Mouse (Mus musculus) lung, postnatal 0 days (tissue): ENCODE measurements around the gene Drp2. TPM values are rescaled to one million over a fixed set of nuclear protein-coding genes. Genes with fewer than 3 reads are reported as not detected.

Experiments used
- ATAC-seq: fragments of 200-750 bp; cut with Nextera tagmentation; 2 replicates; pipeline ENCODE4 v1.8.0; 2017; ENCODE audit warnings: moderate library complexity
- DNase-seq: peaks from one replicate; pipeline ENCODE4 v3.0.0-alpha.2; 2016; ENCODE audit warnings: low spot score
- H3K27ac ChIP-seq: fragments of 300-500 bp; sonication (generic); 2 replicates; pipeline ENCODE4 v1.5.1; 2014; ENCODE audit warnings: antibody characterized with exemption, mild to moderate bottlenecking, low read length, mixed read lengths
- H3K27me3 ChIP-seq: fragments of 300-500 bp; sonication (generic); replicated peaks from 2 replicates; pipeline ENCODE4 v1.6.1; 2014; ENCODE audit warnings: low read length, mixed read lengths; ENCODE audit not compliant: insufficient read depth
- H3K36me3 ChIP-seq: fragments of 300-500 bp; sonication (generic); 2 replicates; pipeline ENCODE4 v1.6.1; 2014; ENCODE audit warnings: low read length, mixed read lengths; ENCODE audit not compliant: insufficient read depth
- H3K4me1 ChIP-seq: fragments of 300-500 bp; sonication (generic); 2 replicates; pipeline ENCODE4 v1.6.1; 2014; ENCODE audit warnings: antibody characterized with exemption, low read depth, low read length, mixed read lengths; ENCODE audit not compliant: insufficient read depth
- H3K4me2 ChIP-seq: fragments of 300-500 bp; sonication (generic); replicated peaks from 2 replicates; pipeline ENCODE4 v1.6.1; 2014; ENCODE audit warnings: low read depth, mild to moderate bottlenecking, low read length, moderate library complexity, mixed read lengths
- H3K4me3 ChIP-seq: fragments of 300-500 bp; sonication (generic); 2 replicates; pipeline ENCODE4 v1.5.1; 2014; ENCODE audit warnings: low read depth, low read length
- H3K9ac ChIP-seq: fragments of 300-500 bp; sonication (generic); replicated peaks from 2 replicates; pipeline ENCODE4 v1.6.1; 2014; ENCODE audit warnings: low read depth, mild to moderate bottlenecking
- H3K9me3 ChIP-seq: fragments of 300-500 bp; sonication (generic); 2 replicates; pipeline ENCODE4 v1.6.1; 2016; ENCODE audit warnings: low read length, mixed read lengths
- CTCF ChIP-seq: IDR thresholded peaks from 2 replicates; pipeline ENCODE4 v1.5.1; 2016; ENCODE audit warnings: antibody characterized with exemption, mild to moderate bottlenecking
- EP300 ChIP-seq: IDR thresholded peaks from 2 replicates; pipeline ENCODE4 v1.6.1; 2016; ENCODE audit warnings: antibody characterized with exemption, mild to moderate bottlenecking, control low read depth
- WGBS: fragments of 180-500 bp; shearing (Covaris S2); extraction: QIAGEN DNeasy Blood & Tissue Kit; methylation state at CpG from one replicate; pipeline ENCODE4 v1.1.7; 2014; 5-methylcytosine and 5-hydroxymethylcytosine counted together
- polyA plus RNA-seq: library from polyadenylated mRNA; unstranded; fragments of >200 nt; fragmentation: Nextera tagmentation; extraction: Ambion mirVana; gene quantifications from 2 replicates; pipeline ENCODE4 v1.2.1, GENCODE M21; 2015

The Drp2 gene
- polyA plus RNA-seq, 1 experiment from 2014 or later, result 0.06 TPM

DNA sequence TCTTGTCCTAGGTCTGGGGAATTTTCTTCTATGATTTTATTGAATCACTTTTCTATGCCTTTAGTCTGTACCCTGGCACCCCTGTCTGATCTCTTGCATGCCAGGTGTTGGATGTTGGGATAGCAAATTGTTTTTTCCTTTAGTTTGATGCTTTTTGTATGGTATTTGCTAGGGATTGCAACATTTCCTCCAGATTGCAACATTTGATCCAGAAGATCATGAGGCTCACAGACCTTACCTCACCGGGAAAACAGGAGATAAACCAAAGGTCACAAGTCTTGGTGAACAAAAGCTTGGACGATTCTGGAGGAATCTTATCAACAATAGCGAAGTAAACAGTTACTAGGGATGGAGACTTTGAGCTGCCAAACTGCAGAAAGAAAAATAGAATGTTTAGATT, 77.4 kb downstream of the Drp2 start:
- ATAC-seq (no peak), DNase-seq (no peak)
- TF ChIP-seq EP300 (no peak), CTCF (no peak)
- Histone ChIP-seq H3K4me1 (no peaks in the 10 kb centered on the region), H3K4me2 (no peak overlapping the region), H3K27me3 (no peaks in the 10 kb centered on the region), H3K27ac (no peak overlapping the region), H3K4me3 (no peak overlapping the region), H3K36me3 (no peaks in the 10 kb centered on the region), H3K9ac (no peak overlapping the region), H3K9me3 (no peaks in the 10 kb centered on the region)
- WGBS, result 27% methylated on average over 3 of the region's 3 CpGs

DNA sequence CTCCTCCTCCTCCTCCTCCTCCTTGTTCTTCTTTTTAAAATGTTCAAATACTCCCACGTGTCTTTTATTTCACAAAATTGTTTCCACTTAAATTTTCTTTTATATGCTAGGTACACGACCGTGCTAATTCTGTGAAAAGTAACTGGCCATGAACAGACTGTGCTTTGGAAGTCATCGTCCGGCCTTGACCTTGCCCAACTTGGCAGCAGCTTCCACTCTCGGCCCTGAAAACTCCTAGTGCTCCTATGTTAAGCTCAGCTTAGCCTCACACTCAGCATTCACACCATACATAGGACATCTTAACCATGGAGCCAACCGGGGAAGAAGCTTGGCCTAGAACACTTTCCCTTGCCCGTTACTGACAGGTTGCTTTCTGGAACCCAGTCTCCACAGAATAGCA, 96.3 kb downstream of the Drp2 start:
- no peaks in the 10 kb centered on the region for H3K36me3 ChIP-seq
- no peaks in the 10 kb centered on the region for H3K9me3 ChIP-seq
- ATAC-seq (no peak), DNase-seq (no peak)
- H3K4me1 ChIP-seq, result no peaks in the 10 kb centered on the region
- no peak overlapping the region for H3K27ac ChIP-seq
- H3K9ac ChIP-seq, result no peak overlapping the region
- TF ChIP-seq CTCF (no peak), EP300 (no peak)
- no peak overlapping the region for H3K4me3 ChIP-seq
- 86% methylated on average over 8 of the region's 8 CpGs for WGBS
- H3K4me2 ChIP-seq, result no peak overlapping the region
- H3K27me3 ChIP-seq, result no peaks in the 10 kb centered on the region

Other genes starting within 250 kb of the Drp2 start
- 0.48 and 0.54 TPM in 2 replicates for gene Xkrx, start 242.5 kb upstream of the Drp2 start, polyA plus RNA-seq
- gene Arl13a, start 217.1 kb upstream of the Drp2 start, polyA plus RNA-seq, result not detected in 2 replicates
- gene Nox1, start 182.6 kb upstream of the Drp2 start, polyA plus RNA-seq, result 0.95 and 1.0 TPM in 2 replicates
- 9.2 and 10.2 TPM in 2 replicates for gene Trmt2b, start 127.6 kb upstream of the Drp2 start, polyA plus RNA-seq
- gene Tmem35a, start 109.3 kb upstream of the Drp2 start, polyA plus RNA-seq, result 1.4 and 1.5 TPM in 2 replicates
- gene Cenpi, start 96.5 kb upstream of the Drp2 start, polyA plus RNA-seq, result 1.8 and 2.0 TPM in 2 replicates
- gene Taf7l, start 71.9 kb downstream of the Drp2 start, polyA plus RNA-seq, result not detected in 2 replicates
- 24.7 and 24.9 TPM in 2 replicates for gene Timm8a1, start 137.3 kb downstream of the Drp2 start, polyA plus RNA-seq
- 2.2 and 2.7 TPM in 2 replicates for gene Btk, start 179.0 kb downstream of the Drp2 start, polyA plus RNA-seq
- 278 and 304 TPM in 2 replicates for gene Rpl36a, start 181.1 kb downstream of the Drp2 start, polyA plus RNA-seq
- 3.9 and 4.1 TPM in 2 replicates for gene Gla, start 196.6 kb downstream of the Drp2 start, polyA plus RNA-seq
- gene Hnrnph2, start 196.6 kb downstream of the Drp2 start, polyA plus RNA-seq, result 93.7 and 100 TPM in 2 replicates